Mouse (Mus musculus) cerebellum, postnatal 4 days (tissue): ENCODE results near the gene Gm20481.
"Not testable (repeated sequence)": the region's sequence is repeated elsewhere in the genome, so short reads cannot be mapped to it uniquely, and the experiment has no call there.

ENCODE experiments used
- DNase-seq, 2 experiments: peaks; one replicate each; pipeline ENCODE4 v3.0.0; 2022; ENCODE audit warnings: low spot score in 2 of 2, mixed read lengths in 1 of 2

Gene Gm20481

DNA sequence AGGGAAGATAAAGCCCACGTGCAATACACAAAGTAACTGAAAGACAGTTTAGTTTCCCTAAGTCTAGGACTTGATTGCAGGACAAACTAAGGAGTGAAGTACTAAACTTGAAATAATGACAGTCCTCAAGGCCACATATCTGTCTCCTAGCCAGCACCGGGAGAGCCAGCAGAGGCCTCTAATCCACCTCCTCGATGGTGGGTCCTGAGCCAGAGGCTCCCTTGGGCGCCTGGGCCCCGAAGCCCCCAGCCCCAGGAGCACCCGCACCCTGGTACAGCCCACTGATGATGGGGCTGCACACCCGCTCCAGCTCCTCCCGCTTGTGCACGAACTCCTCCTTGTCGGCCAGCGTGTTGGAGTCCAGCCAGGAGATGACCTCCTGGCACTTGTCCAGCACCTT lies at the start of gene Gm20481:
Gene Gm20481, plus strand, starts transcription at position 91 of the 400 bp plus-strand sequence.
- DNase-seq: not testable (repeated sequence)

DNA sequence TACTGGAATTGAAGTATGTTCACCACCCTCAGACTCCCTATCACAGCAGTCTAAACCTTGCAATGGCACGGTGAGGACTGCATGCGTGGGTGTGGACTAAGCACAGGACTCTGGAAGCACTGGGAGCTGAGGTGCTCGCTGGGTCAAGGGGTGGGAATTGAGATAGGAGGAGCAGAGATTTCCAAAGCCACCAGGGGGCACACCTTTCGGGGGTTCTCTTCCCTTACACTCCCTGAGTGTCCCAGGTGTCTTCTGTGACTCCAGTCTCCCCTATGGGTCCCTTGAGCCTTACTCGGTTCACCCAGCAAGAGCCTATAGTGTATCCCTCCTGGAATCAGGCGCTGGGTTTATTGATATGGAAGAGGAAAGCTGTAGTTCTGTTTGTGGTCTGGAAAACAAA lies 46.8 kb upstream of the Gm20481 start:
- no peak for DNase-seq

DNA sequence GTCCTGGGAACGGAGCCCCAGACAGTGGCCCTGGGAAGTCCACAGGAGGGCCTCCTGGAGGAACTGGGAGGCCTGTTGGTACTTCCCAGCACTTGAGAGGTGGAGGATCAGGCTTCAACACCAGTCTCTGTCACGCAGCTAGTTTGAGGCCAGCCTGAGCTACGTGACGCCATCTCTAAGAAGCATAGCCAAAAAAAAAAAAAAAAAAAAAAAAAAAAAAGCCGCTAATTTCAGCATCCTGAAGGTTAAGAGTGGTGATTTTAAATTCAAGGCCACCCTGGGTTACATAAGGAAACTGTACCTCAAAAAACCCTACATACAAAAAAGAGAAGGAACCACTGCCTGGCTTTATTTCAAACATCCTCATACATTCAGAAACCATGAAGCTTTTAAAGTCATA lies 45.5 kb upstream of the Gm20481 start:
- no peak for DNase-seq

DNA sequence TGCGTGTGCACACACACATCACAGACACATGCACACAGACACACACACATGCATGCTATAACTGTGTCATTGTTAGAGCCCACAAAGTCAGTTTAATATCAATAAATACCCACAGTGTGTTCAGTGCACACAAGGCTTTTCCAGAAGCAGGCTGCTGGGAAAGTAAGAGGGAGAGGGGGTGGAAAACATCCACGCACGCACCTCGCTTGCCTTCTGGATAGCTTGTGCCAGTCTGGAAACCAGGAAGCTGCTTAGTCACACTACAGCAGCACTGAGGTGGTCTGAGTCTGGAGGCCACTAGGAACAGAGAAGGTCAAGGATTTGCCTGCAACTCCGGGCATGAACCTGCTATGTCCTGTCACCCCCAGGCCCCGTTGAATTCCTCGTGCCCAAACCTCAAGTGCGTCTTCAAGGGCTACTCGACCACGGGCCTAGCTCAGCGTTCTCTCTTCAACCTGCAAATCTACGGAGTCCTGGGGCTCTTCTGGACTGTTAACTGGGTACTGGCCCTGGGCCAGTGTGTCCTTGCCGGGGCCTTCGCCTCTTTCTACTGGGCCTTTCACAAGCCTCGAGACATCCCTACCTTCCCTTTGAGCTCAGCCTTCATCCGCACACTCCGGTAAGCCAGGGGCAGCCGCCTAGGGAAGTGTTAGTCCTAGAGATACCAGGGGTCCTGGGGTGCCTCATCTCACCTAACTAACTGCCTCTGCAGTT lies 42.2 kb upstream of the Gm20481 start:
- no peak for DNase-seq

DNA sequence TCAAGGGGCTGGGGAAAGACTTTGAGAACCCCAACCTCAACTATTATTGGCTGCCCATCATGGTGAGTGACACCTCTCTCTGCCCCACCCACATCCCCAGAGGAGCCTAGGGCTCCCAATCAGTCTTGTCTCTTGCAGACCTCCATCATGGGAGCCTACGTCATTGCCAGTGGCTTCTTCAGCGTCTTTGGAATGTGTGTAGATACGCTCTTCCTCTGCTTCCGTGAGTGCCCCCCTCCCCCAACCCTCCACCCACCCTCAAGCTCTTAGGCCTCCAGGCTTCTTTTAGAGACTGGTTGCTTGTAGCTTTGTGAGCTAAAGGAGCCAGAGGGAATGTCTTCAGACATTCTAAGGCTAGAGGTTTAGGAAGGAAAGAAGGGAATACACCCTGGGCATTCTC lies 40.9 kb upstream of the Gm20481 start:
- no peak for DNase-seq

DNA sequence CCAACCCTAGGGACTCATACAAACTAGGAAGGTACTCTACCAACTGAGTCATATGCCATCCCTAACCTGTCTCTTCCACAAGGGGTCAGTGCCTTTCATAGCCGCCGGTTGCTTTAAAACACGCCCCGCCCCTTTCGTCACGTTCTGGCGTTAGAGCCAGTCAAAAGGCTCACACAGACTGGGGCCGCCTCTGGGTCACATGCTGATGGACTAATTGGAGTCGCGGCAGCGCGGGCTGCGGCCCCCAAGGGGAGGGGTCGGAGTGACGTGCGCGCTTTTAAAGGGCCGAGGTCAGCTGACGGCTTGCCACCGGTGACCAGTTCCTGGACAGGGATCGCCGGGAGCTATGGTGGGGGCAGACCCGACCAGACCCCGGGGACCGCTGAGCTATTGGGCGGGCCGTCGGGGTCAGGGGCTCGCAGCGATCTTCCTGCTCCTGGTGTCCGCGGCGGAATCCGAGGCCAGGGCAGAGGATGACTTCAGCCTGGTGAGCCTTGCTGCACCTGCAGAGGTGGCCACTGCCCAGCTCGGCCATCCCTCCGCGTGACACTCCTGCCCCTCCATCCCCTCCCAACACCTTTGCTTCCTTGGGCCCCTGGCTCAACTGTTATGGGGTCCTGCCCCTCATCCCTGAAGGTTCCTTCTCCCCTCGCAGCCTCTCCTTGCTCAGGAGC lies 38.5 kb upstream of the Gm20481 start, which contains the start of gene Neu1:
Gene Neu1, plus strand, starts transcription at position 193 of the 674 bp plus-strand sequence.
- peak; percentile 90 to 97 for DNase-seq

DNA sequence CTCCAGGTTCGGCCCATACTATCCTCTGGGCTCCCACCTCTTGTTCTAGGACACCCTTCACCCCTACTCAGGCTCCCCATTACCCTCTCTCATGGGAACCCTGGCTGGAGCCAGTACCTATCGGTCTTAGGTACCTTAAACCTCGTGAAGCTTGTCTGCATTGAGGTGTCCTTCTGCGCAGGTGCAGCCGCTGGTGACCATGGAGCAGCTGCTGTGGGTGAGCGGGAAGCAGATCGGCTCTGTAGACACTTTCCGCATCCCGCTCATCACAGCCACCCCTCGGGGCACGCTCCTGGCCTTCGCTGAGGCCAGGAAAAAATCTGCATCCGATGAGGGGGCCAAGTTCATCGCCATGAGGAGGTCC lies 38.0 kb upstream of the Gm20481 start:
- no peak for DNase-seq

DNA sequence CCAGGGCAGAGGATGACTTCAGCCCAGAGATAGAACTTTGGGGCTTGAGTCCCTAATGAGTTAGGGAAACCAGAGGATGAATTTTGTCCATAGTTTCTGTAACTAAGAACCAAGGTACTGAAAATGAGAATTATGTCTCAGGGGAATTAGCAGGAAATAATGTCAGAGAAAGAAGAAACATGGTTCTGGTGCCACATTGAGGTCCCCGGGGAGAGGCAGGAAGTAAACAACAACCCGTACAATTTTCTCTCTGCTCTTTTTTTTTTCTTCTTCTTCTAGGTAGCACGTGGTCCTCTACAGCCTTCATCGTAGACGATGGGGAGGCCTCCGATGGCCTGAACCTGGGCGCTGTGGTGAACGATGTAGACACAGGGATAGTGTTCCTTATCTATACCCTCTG lies 37.4 kb upstream of the Gm20481 start:
- DNase-seq: no peak

DNA sequence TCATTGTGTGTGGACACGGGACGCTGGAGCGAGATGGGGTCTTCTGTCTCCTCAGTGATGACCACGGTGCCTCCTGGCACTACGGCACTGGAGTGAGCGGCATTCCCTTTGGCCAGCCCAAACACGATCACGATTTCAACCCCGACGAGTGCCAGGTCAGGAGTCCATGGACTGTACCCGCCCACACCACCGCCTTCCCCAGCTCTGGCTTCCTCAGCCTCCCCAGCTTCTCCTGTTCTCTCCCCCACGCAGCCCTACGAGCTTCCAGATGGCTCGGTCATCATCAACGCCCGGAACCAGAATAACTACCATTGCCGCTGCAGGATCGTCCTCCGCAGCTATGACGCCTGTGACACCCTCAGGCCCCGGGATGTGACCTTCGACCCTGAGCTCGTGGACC lies 35.7 kb upstream of the Gm20481 start:
- DNase-seq: no peak

DNA sequence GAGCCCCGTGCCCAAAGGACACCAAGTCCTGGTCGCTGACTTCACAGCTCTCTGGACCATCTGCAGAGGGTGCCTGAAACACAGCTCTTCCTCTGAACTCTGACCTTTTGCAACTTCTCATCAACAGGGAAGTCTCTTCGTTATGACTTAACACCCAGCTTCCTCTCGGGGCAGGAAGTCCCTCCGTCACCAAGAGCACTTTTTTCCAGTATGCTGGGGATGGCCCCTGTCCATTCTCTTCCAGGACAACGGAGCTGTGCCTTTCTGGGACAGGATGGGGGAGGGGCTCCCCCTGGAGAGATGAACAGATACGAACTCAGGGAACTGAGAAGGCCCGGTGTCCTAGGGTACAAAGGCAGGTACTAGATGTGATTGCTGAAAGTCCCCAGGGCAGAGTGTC lies 34.9 kb upstream of the Gm20481 start:
- no peak for DNase-seq

DNA sequence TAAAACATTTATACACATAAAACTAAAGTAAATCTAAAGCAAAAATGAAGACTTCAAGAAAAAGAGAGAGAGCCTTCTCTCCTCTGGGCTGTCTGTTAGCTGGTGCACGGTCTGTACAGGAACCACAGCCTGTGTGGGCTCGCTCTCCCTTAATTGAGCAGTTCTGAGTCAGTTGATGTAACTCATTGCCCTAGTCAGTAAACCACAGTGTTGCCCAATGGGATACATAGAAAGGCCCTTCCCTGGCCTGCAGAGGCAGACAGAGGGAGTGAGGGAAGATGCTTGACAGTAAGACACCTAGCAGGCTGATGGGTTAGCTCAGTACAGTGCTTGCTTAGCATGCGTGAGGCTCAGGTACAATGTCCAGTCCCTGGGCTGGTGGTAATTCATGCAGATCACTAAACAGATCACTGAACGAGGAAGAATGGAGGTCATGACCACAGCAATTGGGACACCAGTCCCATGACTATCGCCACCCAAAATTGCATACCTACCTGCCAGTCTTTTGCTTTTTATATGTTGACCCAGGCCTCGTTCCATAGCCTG lies 31.7 kb upstream of the Gm20481 start:
- no peak for DNase-seq

DNA sequence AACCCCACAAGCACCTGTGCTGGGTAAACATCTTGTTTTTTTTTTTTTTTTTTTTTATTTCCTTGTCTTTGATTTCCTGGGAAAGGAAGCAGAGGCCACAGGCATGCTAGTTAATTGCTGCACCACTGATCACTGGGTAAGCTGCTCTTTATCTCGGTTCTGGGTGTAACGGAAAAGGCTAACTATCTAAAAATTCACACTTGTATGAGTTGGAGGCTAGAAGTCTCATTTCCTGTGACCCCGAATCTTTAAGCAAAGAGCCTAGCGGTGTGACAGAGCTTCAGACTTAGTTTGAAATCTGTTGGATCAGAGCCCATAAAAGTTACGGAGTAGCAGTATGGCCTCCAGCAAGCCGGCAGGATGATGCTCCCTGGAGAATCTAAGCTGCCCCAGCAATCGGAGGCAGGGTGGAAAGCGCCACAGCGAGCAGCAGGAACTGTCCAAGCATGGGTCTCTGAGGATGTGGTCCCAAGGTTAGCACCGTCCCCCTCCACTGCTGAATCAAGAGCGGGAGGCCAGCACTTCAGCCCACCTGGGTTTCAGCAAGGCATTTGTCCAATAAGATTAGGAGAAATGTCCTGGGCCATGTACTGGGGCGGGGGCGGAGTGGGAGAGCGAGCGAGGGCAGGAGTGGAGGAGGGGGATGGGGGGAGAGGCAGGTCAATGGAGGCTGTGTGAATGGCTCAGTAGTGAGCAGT lies 28.2 kb upstream of the Gm20481 start:
- no peak for DNase-seq

DNA sequence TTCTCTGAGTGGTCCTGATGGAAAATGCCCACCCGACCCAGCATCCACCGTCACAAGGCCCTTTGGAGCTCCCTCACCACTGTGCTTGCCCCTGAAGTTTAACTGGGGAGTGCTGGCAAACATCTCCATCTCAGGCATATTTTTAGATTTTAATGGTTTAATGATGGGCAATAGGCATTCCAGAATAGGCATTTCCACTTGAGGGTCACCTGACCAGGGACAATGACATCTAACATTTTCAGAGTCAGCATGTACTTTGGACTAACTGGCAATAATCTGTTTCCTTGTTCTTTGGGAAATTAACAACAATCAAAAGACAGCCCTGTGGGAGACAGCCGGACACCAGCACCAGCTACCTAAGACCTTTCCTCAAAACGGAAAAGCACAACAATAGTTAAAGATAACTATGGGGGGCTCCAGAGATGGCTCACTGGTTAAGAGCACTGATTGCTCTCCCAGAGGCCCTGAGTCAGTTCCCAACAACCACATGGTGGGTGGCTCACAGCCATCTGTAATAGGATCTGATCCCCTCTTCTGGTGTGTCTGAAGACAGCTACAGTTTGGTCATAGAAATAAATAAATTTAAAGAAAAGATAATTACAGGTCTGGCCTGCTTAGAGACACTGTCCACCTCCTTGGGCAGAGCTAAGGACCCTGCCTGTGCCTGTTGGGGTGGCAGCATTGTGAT lies 26.4 kb upstream of the Gm20481 start:
- no peak for DNase-seq

DNA sequence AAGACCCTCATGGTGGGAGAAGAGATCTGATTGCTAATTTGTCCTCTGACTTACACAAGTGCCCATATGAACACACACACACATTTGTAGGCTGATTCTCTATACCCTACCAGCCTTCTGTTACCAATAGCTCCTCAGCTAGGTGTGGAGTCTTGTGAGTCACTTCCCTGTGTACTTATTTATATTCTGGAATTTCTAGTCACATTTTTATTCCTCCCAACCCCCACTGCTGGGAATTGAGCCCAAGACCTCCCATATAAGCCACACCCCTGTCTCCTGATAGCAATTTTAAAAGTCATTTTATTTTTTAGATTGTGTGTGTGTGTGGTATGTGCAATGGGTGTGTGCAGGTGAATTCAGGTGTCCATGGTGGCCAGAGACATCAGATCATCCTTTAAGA lies 25.4 kb upstream of the Gm20481 start:
- no peak for DNase-seq

DNA sequence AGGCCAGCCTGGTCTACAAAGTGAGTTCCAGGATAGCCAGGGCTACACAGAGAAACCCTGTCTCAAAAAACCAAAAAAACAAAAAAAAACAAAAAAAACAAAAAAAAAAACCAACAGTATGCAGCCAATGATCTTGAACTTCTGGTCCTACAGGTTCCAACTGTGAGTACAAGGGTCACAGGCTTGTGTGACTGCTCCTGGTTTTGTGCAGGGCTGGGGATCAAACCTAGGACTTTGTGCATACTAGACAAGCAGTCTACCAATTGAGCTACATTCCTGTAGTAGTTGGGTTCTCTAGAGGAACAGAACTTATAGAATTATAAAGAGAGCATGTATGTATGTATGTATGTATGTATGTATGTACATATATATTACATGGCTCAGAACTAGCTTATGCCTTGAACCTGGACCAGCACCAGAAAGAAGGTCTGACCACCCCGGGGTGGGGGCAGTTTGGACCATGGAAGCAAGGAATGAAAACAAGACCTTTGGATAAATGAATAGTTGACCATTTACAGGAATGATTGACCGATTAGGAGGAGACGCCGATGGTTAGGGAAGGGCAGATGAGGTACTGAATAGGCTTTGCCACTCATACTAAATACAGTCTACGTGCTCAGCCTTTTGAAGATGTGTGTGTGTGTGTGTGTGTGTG lies 23.1 kb upstream of the Gm20481 start:
- no peak for DNase-seq

DNA sequence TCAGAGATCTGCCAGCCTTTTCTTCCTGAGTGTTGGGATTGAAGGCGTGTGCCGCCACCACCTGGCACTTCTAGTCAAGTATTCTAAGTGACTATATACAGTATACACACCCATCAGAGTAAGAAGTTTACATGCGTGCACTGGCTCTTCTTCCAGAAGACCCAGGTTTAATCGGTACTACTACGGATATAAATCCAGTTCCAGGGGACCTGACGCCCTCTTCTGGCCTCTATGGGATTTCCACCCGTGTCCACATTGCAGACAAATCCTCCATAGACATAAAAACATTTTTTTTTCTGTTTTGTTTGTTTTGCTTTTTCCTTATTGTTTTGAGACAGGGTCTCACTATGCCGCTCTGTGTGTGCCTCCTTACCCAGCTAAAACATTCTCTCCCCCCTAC lies 22.1 kb upstream of the Gm20481 start:
- no peak for DNase-seq

DNA sequence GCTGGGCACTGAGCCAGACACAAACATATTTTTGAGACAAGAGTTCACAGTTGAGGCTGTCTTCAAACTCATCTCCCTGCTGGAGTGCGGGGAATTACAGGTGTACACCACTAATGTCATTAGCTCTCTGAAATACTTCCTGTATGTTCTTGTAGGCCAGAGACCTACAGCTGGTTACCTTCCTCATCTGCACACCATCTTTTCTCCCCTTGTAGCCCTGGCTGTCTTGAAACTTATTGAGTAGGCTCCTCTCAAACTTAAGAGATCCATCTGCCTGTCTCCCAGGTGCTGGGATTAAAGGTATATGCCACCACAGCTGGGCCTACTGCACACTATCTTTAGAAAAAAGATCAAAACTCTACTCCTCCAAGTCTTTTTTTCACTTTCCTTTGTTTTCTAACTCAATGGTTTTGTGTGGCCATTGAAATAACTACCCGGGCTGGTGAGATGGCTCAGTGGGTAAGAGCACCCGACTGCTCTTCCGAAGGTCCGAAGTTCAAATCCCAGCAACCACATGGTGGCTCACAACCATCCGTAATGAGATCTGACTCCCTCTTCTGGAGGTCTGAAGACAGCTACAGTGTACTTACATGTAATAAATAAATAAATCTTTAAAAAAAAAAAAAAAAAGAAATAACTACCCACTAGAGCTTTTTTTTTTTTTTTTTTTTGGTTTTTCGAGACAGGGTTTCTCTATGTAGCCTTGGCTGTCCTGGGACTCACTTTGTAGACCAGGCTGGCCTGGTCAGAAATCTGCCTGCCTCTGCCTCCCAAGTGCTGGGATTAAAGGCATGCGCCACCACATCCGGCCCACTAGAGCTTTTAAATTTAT lies 20.8 kb upstream of the Gm20481 start:
- not testable (repeated sequence) for DNase-seq

DNA sequence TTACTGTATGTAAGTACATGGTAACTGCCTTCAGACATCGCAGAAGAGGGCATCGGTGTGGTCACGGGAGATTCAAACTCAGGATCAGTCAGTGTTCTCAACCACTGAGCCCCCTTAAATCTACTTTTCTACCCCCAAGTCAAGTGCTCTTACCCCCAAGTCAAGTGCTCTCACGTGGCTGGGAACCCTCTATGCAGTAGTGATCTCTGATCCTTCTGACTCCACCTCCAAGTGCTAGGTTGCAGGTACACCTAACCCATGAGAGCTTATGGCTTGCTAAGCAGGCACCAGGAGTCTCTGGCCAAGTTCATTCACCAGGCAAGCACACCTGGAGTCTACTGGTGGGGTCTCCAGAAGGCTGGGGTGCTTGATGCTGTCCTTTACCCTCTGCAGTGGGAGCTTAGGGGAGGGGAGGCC lies 20.2 kb upstream of the Gm20481 start:
- DNase-seq: no peak

DNA sequence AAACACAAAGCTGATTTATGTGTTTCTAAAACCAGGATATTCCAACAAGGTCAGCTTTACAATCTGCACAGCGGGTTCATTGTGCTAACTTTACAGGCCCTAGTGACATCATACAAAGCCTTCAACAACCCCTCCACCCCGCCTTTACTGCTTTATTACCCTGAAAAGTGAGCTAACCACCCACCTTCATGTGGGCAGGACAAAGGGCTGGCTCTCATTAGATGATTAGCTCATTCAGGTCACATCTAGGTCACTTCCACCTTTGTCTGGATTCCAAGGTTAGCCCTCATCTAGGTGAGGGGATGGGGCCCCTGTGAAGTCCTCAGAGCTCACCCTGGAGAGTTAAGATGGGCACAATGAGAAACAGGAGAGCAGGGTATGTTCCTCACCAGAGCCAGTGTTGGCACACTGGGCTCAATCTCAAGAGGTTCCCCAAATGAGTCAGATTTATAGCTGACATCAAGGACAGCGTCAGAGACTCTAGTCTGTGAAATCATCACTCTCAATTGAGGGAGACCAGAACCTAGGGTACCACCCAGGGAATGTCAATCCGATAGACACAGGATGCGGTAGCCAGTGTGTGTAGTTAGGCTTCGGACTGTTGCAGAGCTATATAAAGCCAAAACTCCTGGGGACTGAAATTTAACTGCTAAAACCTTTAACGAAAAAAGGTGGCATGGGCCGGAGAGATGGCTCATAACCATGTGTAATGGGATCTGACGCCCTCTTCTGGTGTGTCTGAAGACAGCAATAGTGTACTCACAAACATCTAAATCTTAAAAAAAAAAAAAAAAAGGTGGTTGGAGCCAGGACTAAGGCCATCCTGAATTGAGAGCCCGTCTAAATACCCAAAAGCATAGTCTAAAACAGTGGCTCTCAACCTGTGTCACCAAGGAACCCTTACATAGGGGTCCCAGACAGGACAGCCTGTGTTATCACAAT lies 18.9 kb upstream of the Gm20481 start:
- DNase-seq: no peak
